Mouse (Mus musculus) embryonic fibroblast, embryonic 13.5 days (primary cell): ENCODE results near the gene Neurl1a. TPM values are rescaled to one million over a fixed set of nuclear protein-coding genes. Genes with fewer than 3 reads are reported as not detected.

Source experiments
- H3K27ac ChIP-seq: 2 replicates; pipeline ENCODE4 v1.5.1; 2012; ENCODE audit warnings: low read length, control low read depth, inconsistent platforms; ENCODE audit not compliant: insufficient read depth
- H3K4me1 ChIP-seq: 2 replicates; pipeline ENCODE4 v1.6.1; 2011; ENCODE audit warnings: low read length; ENCODE audit not compliant: control insufficient read depth, insufficient read depth
- H3K4me3 ChIP-seq: 2 replicates; pipeline ENCODE4 v1.5.1; 2011; ENCODE audit warnings: mild to moderate bottlenecking, control low read depth, low read length; ENCODE audit not compliant: insufficient read depth
- CTCF ChIP-seq: IDR thresholded peaks from 2 replicates; pipeline ENCODE4 v1.5.1; 2011; ENCODE audit warnings: mild to moderate bottlenecking, control low read depth, low read length, moderate library complexity, borderline replicate concordance; ENCODE audit not compliant: insufficient read depth
- POLR2A ChIP-seq: IDR thresholded peaks from 2 replicates; pipeline ENCODE4 v1.6.1; 2011; ENCODE audit warnings: low read depth, mild to moderate bottlenecking, control low read depth, low read length, moderate library complexity
- polyA plus RNA-seq: library from polyadenylated mRNA; stranded (reverse); fragments of >200 nt; gene quantifications from 2 replicates; pipeline ENCODE4 v1.2.4, GENCODE M21; 2011; ENCODE audit warnings: low read depth; ENCODE audit not compliant: missing spikeins, insufficient read length

The Neurl1a gene
- polyA plus RNA-seq, 1 experiment = 2.6 TPM

DNA sequence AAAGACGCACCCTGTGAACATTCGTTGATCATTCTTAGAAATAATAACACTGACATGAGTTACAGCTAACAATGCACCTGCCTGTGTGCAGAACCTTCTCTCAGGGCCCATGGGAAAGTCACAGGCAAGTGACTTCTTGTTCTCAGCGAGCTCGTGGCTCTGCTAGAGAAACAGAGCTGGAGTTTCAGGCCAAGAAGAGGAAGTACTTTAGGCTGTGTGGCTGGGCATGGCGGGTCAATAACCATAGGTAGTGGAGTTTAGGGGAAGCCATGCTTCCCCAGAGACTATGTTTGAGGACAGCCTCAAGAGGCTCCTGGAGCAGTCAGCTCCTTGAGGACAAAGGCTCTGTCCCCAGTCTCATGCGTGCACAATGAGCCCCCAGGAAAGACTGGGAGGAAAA, 77.3 kb downstream of the Neurl1a start:
- Histone ChIP-seq H3K27ac (no peak overlapping the region), H3K4me3 (no peak overlapping the region)
- TF ChIP-seq POLR2A = no peak
- TF ChIP-seq CTCF = no peak

DNA sequence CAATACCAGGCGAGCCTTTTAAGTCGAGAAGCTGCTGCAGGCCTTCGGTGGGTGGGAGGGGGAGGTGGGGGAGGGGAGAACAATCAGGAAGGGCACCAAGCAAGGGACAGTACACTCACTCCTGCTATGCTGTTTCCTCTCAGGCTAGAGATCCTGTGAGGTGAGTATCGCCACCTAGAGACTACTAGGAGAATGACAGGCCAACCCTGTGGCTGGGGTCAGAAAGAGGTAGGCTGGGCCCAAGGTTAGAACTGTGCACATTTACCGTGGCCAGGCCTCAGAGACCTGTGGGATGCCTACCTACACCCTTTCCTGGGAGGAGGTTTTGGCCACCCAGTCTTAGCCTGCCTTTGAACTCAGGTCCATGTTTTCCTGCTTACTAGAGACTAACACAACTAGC, 81.0 kb downstream of the Neurl1a start:
- TF ChIP-seq CTCF (peak; percentile 44; the same call in 1 of the 2 replicates), POLR2A (no peak)
- H3K4me1 ChIP-seq = no peaks in the 10 kb centered on the region
- H3K27ac ChIP-seq = no peak overlapping the region
- H3K4me3 ChIP-seq = no peak overlapping the region

More for the DNA sequence above, 77.3 kb downstream of the Neurl1a start:
- H3K4me1 ChIP-seq = no peaks in the 10 kb centered on the region

DNA sequence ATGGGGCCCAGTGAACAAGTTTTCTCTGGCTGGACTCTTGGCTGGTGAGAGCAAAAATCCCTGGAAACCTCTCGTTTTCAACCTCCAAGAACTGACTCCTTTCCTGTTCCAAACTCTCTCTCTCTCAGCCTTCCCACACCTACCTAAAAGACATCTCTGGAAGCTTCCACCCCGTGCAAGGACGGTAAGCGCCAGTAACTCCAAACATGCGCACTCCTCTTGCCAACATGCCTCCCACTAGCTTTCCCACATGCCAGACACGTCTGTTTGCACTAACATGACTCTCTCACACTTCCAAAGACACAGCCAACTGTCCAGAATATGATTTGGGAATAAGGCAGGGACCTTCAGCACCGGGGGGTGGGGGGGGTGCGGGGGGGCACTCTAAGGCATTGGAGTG, 82.6 kb downstream of the Neurl1a start:
- H3K27ac ChIP-seq = no peak overlapping the region
- TF ChIP-seq CTCF (no peak), POLR2A (no peak)
- no peaks in the 10 kb centered on the region for H3K4me1 ChIP-seq
- no peak overlapping the region for H3K4me3 ChIP-seq

DNA sequence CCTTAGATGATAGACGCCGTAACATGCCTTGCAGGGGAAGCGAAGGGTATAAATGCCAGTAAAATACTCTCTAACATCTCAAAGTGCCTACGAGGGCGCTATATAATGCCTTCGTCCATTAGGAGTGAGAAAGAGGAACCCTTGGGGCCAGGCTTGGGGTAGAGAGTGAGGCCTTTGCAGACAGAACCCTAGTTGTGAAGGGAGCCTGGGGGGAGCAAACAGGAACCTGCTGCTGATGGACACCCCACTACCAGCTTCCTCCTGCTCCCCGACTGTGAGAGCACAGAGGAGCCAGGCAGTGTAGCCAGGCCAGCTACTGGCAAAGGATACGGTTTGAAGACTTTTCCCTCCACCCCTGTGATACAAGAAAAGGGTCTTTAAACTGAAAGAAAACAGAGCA, 85.0 kb downstream of the Neurl1a start:
- H3K27ac ChIP-seq = no peak overlapping the region
- H3K4me3 ChIP-seq = no peak overlapping the region
- TF ChIP-seq POLR2A = no peak
- no peak for TF ChIP-seq CTCF
- no peaks in the 10 kb centered on the region for H3K4me1 ChIP-seq

DNA sequence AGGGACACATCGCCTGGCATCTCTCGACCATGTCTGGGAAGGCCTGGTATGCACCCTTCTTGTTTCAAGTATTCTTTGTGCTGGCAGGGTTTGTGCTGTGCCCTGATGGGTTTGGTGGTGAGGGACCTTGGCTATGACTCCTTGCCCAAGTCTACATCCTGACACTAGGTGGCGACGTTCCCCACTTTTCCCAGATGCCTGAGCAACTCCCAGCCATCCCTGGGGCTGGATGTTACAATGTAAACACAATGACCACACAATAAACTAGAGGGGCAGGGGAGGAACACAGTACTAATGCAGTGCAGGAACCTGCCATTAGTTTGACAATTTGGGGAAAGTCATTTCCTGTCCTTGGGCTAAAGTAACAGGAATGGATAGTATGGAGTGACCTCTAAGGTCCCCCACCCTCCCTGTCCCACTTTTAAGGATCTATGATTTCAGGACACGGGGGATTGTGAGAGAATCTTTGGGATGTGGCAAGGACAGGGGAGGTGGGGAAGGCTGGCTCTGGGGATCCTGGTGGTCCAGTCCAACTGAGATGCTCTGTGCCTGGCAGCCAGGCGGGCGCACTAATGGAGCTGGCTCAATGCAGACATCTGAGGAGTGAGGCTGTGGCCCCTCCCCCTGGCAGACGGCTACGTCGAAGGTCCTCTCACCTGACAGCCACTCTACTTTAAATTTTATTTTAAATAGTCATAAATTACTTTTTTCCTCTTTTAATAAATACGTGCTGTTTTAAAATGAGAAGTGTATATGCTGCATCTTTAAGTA, 85.9 kb downstream of the Neurl1a start:
- Histone ChIP-seq H3K4me1 (no peaks in the 10 kb centered on the region), H3K4me3 (no peak overlapping the region), H3K27ac (no peak overlapping the region)
- no peak for TF ChIP-seq POLR2A
- TF ChIP-seq CTCF = peak; percentile 90; the same call in 1 of the 2 replicates

DNA sequence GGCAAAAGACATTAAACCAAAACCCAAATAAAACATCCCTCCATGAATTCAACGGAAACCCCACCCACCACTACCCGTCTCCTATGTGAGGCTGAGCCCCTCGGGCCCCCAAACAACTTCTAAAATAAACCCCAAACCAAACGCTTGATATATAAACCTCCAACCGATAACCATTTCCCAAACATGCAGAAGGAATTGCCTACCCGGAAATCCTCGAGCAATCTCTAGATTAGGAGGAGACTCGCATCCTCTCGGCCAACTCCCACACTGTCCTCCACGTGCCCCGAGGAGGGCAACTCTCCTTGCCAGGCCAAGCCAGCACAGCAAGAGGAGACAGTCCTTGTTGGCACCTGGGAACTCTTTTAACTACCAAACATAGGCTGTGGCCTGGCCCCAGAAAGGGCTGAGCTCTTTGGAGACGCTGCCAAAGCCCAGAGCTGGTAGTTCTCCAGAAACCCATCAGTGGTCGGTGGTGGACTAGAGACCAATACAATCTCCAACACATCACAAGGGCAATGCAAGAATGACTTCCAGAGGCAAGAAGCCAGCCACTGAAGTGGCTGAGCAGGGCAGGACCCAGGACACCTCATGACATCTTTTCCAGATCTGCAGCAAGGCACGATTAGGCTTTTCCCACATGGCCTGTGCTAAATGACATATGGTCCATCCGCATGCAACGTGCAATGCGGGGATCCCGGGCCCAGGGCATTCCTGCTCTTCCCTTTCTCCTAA, 87.6 kb downstream of the Neurl1a start:
- no peak overlapping the region for H3K27ac ChIP-seq
- H3K4me1 ChIP-seq = no peaks in the 10 kb centered on the region
- H3K4me3 ChIP-seq = no peak overlapping the region
- TF ChIP-seq POLR2A (no peak), CTCF (no peak)

DNA sequence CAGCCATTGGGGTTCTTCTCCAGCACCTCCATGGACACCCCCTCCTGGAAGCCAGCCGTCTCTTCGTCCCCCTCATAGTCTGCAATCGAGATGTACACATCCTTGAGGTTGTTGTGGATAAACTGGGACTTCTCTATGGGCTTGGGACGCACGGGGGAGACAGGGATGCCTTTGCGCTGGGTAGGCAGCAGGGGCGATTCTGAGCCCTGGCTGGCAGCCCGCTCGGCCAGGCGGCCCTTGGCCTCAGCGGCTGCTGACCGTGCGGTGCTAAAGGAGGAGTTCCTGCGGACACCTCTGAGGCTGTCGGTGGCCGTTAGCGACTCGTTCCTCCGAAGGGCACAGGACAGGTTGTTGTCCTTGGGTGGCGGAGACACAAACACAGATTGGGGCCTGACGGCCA, 88.4 kb downstream of the Neurl1a start:
- Histone ChIP-seq H3K27ac (no peak overlapping the region), H3K4me1 (no peaks in the 10 kb centered on the region), H3K4me3 (no peak overlapping the region)
- TF ChIP-seq POLR2A (no peak), CTCF (no peak)

DNA sequence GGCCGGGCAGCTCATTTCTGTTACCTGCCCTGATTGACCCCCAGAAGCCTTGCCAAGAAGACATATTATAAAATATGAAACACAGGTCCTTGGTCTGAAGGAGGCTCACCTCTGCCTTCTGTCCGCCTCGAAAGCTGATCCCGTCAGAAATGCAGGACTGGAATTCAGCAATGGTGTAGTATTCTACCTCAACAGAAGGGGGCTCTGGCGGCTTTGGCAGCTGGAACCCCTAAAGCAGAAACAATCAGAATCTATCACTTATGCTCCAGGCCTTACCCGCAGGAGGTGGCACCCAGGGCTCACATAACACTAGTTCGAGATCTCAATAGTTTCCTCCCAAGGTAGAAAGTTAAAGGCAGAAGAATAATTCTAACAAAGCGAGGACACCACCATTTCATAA, 91.1 kb downstream of the Neurl1a start:
- Histone ChIP-seq H3K27ac (no peak overlapping the region), H3K4me3 (no peak overlapping the region), H3K4me1 (no peaks in the 10 kb centered on the region)
- TF ChIP-seq CTCF = 0 out of 2 replicates have a peak, but pooled peaks have one; percentile 30
- no peak for TF ChIP-seq POLR2A

DNA sequence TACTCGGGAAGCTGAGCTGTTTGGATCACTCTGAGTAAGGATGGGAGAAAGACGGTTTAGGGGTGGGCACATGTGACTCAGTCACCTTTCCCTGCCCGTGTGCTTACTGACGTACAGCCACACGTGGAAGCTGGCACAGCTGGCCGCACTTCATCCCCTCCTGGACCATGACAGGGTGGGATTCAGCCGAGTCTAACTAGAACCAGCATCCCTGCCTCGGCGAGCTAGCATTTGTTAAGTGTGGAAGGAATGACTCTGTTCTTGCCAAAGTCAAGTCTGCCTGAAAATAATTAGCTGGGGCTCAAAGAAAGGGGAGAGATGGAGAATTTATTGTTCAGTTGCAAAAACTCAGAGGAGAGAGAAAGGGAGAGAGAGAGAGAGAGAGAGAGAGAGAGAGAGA, 91.9 kb downstream of the Neurl1a start:
- Histone ChIP-seq H3K27ac (no peak overlapping the region), H3K4me1 (no peaks in the 10 kb centered on the region), H3K4me3 (no peak overlapping the region)
- TF ChIP-seq POLR2A (no peak), CTCF (no peak)

DNA sequence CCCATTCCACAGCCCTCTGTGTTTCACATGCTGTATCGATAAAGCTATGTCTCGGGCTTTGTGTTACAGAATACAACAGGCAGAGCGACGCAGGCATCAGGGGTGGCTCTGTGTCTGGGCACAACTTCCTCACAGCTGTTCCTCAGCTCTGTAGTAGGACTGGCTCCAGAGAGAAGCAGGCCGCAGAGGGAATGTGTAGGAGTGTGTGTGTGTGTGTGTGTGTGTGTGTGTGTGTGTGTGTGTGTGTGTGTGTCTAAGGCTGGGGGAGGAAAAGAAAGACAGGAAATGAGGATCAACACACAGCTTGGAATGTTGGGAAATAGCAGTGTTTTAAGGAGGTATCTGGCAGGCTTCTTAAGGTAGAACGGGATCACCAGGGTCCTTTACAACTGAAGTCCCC, 98.1 kb downstream of the Neurl1a start:
- H3K4me1 ChIP-seq = peaks cover 8% of the 10 kb centered on the region
- no peak overlapping the region for H3K27ac ChIP-seq
- H3K4me3 ChIP-seq = no peak overlapping the region
- TF ChIP-seq CTCF = no peak
- no peak for TF ChIP-seq POLR2A
